Mouse (Mus musculus) midbrain, embryonic 16.5 days (tissue): ENCODE data around the gene Klf1. TPM values are rescaled to one million over a fixed set of nuclear protein-coding genes. Genes with fewer than 3 reads are reported as not detected.

Source experiments
- ATAC-seq: fragments of 200-750 bp; cut with Nextera tagmentation; 2 replicates; pipeline ENCODE4 v1.8.0; 2017; ENCODE audit warnings: moderate TSS enrichment
- H3K27ac ChIP-seq: fragments of 300-500 bp; sonication (generic); 2 replicates; pipeline ENCODE4 v1.5.1; 2014; ENCODE audit warnings: mild to moderate bottlenecking, low read length, mixed read lengths
- H3K27me3 ChIP-seq: fragments of 300-500 bp; sonication (generic); 2 replicates; pipeline ENCODE4 v1.6.1; 2014; ENCODE audit warnings: low read depth, low read length, mixed read lengths; ENCODE audit not compliant: control insufficient read depth, insufficient read depth
- H3K36me3 ChIP-seq: fragments of 300-500 bp; sonication (generic); 2 replicates; pipeline ENCODE4 v1.6.1; 2014; ENCODE audit warnings: mild to moderate bottlenecking, low read length, moderate library complexity, mixed read lengths; ENCODE audit not compliant: control insufficient read depth, insufficient read depth
- H3K4me1 ChIP-seq: fragments of 300-500 bp; sonication (generic); 2 replicates; pipeline ENCODE4 v1.6.1; 2014; ENCODE audit warnings: mild to moderate bottlenecking, low read length, mixed read lengths; ENCODE audit not compliant: control insufficient read depth, insufficient read depth
- H3K4me2 ChIP-seq: fragments of 300-500 bp; sonication (generic); 2 replicates; pipeline ENCODE4 v1.6.1; 2014; ENCODE audit warnings: mild to moderate bottlenecking, low read length, mixed read lengths
- H3K4me3 ChIP-seq: fragments of 300-500 bp; sonication (generic); 2 replicates; pipeline ENCODE4 v1.5.1; 2014; ENCODE audit warnings: low read depth, mild to moderate bottlenecking, low read length, moderate library complexity, mixed read lengths
- H3K9ac ChIP-seq: fragments of 300-500 bp; sonication (generic); 2 replicates; pipeline ENCODE4 v1.6.1; 2014; ENCODE audit warnings: low read depth, low read length, mixed read lengths
- H3K9me3 ChIP-seq: fragments of 300-500 bp; sonication (generic); replicated peaks from 2 replicates; pipeline ENCODE4 v1.6.1; 2014; ENCODE audit warnings: mild to moderate bottlenecking, low read length, mixed read lengths; ENCODE audit not compliant: control insufficient read depth, poor library complexity, severe bottlenecking
- WGBS: fragments of 180-500 bp; shearing (Covaris S2); extraction: QIAGEN DNeasy Blood & Tissue Kit; methylation state at CpG from one replicate; pipeline ENCODE4 v1.1.7; 2014; 5-methylcytosine and 5-hydroxymethylcytosine counted together
- polyA plus RNA-seq: library from polyadenylated mRNA; unstranded; fragments of >200 nt; fragmentation: Nextera tagmentation; extraction: Ambion mirVana; gene quantifications from 2 replicates; pipeline ENCODE4 v1.2.1, GENCODE M21; 2015

The Klf1 gene
- polyA plus RNA-seq, 1 experiment from 2014 or later, result 0.28 TPM

- Histone ChIP-seq H3K36me3 (peaks cover 69% of the 10 kb centered on the region), H3K9ac (no peak overlapping the region), H3K27me3 (no peaks in the 10 kb centered on the region), H3K4me3 (no peak overlapping the region), H3K4me2 (no peak overlapping the region), H3K27ac (no peak overlapping the region), H3K9me3 (no peaks in the 10 kb centered on the region), H3K4me1 (no peaks in the 10 kb centered on the region)
- ATAC-seq, result no peak
- WGBS, result 85% methylated on average over 2 of the region's 2 CpGs
Measured at GRCm38 (mm10) chr8:84921596-84921995, 19.9 kb downstream of the Klf1 start.

GRCm38 (mm10) chr8:84925557-84925956 lies 23.8 kb downstream of the Klf1 start:
- peaks cover 52% of the 10 kb centered on the region for H3K36me3 ChIP-seq

GRCm38 (mm10) chr8:84927513-84927912 lies 25.8 kb downstream of the Klf1 start:
- peaks cover 39% of the 10 kb centered on the region for H3K36me3 ChIP-seq

More at GRCm38 (mm10) chr8:84925557-84925956, 23.8 kb downstream of the Klf1 start:
- Histone ChIP-seq H3K27ac (no peak overlapping the region), H3K4me2 (no peak overlapping the region), H3K9ac (no peak overlapping the region), H3K9me3 (no peaks in the 10 kb centered on the region), H3K27me3 (no peaks in the 10 kb centered on the region), H3K4me1 (peaks cover 3% of the 10 kb centered on the region; the same call in 1 of the 2 replicates), H3K4me3 (no peak overlapping the region)
- no peak for ATAC-seq
- WGBS, result 71% methylated on average over 7 of the region's 7 CpGs

GRCm38 (mm10) chr8:84928456-84929306 lies 27.0 kb downstream of the Klf1 start:
- Histone ChIP-seq H3K9ac (0 out of 2 replicates have a peak overlapping the region, but pooled peaks have one; percentile 10), H3K36me3 (peaks cover 33% of the 10 kb centered on the region), H3K4me1 (peaks cover 4% of the 10 kb centered on the region), H3K9me3 (no peaks in the 10 kb centered on the region), H3K27ac (no peak overlapping the region), H3K27me3 (no peaks in the 10 kb centered on the region), H3K4me2 (peak overlapping the region; percentile 46), H3K4me3 (peak overlapping the region; percentile 21)
- 3% methylated on average over 48 of the region's 52 CpGs for WGBS
- peak; percentile 71 for ATAC-seq

More at GRCm38 (mm10) chr8:84927513-84927912, 25.8 kb downstream of the Klf1 start:
- Histone ChIP-seq H3K4me3 (no peak overlapping the region), H3K27me3 (no peaks in the 10 kb centered on the region), H3K27ac (no peak overlapping the region), H3K4me1 (peaks cover 3% of the 10 kb centered on the region; the same call in 1 of the 2 replicates), H3K9ac (no peak overlapping the region), H3K9me3 (no peaks in the 10 kb centered on the region), H3K4me2 (no peak overlapping the region)
- WGBS, result 95% methylated on average over 1 of the region's 1 CpGs
- no peak for ATAC-seq

- 88% methylated on average over 13 of the region's 13 CpGs for WGBS
- ATAC-seq, result no peak
- Histone ChIP-seq H3K4me3 (no peak overlapping the region), H3K27ac (no peak overlapping the region), H3K9me3 (no peaks in the 10 kb centered on the region), H3K9ac (no peak overlapping the region), H3K36me3 (peaks cover 21% of the 10 kb centered on the region), H3K4me2 (no peak overlapping the region), H3K4me1 (peaks cover 23% of the 10 kb centered on the region), H3K27me3 (no peaks in the 10 kb centered on the region)
Measured at GRCm38 (mm10) chr8:84930582-84930981, 28.9 kb downstream of the Klf1 start.

GRCm38 (mm10) chr8:84933767-84934559 lies 32.2 kb downstream of the Klf1 start:
- ATAC-seq, result no peak
- H3K27me3 ChIP-seq, result no peaks in the 10 kb centered on the region
- peak overlapping the region; percentile 98 for H3K4me2 ChIP-seq
- H3K4me1 ChIP-seq, result peaks cover 26% of the 10 kb centered on the region
- WGBS, result 86% methylated on average over 16 of the region's 16 CpGs
- H3K9ac ChIP-seq, result no peak overlapping the region
- H3K36me3 ChIP-seq, result peaks cover 11% of the 10 kb centered on the region; the same call in 1 of the 2 replicates
- peak overlapping the region; percentile 92 for H3K4me3 ChIP-seq
- no peak overlapping the region for H3K27ac ChIP-seq
- no peaks in the 10 kb centered on the region for H3K9me3 ChIP-seq

- Histone ChIP-seq H3K4me1 (peaks cover 24% of the 10 kb centered on the region), H3K4me3 (peak overlapping the region; percentile 92), H3K27ac (peak overlapping the region; percentile 98), H3K4me2 (peak overlapping the region; percentile 98), H3K9ac (peak overlapping the region; percentile 100), H3K36me3 (peaks cover 11% of the 10 kb centered on the region; the same call in 1 of the 2 replicates), H3K27me3 (no peaks in the 10 kb centered on the region), H3K9me3 (no peaks in the 10 kb centered on the region)
- peak; percentile 76 for ATAC-seq
- under 1% methylated on average over 15 of the region's 15 CpGs for WGBS
Measured at GRCm38 (mm10) chr8:84934860-84935259, 33.1 kb downstream of the Klf1 start.

- Histone ChIP-seq H3K4me1 (peaks cover 24% of the 10 kb centered on the region), H3K4me2 (peak overlapping the region; percentile 98), H3K9me3 (no peaks in the 10 kb centered on the region), H3K27me3 (no peaks in the 10 kb centered on the region), H3K4me3 (peak overlapping the region; percentile 92), H3K9ac (peak overlapping the region; percentile 100), H3K36me3 (peaks cover 6% of the 10 kb centered on the region; the same call in 1 of the 2 replicates), H3K27ac (peak overlapping the region; percentile 98)
- peak; percentile 50 for ATAC-seq
- WGBS, result 5% methylated on average over 14 of the region's 14 CpGs
Measured at GRCm38 (mm10) chr8:84935489-84935888, 33.8 kb downstream of the Klf1 start.
